Mouse (Mus musculus): ENCODE measurements around the gene Mns1. TPM values are rescaled to one million over a fixed set of nuclear protein-coding genes. Genes with fewer than 3 reads are reported as not detected.

The Mns1 gene
- polyA plus RNA-seq, 1 experiment: 92.1 TPM

- H3K4me1 ChIP-seq (ENCODE audit: control insufficient read depth, insufficient read depth, low read length): peaks cover 4% of the 10 kb centered on the region
- peaks cover 4% of the 10 kb centered on the region for H3K36me3 ChIP-seq (ENCODE audit: control insufficient read depth, insufficient read depth, low read length)
- H3K4me3 ChIP-seq (ENCODE audit: control insufficient read depth, low read depth, low read length): no peak overlapping the region
- no peak overlapping the region for H3K27ac ChIP-seq (ENCODE audit: control insufficient read depth, insufficient read depth, low read depth, low read length)
- TF ChIP-seq POLR2A (IDR thresholded peaks at IDR 0.05; ENCODE audit: control insufficient read depth, low read depth, low read length): no peak
- TF ChIP-seq CTCF (IDR thresholded peaks at IDR 0.05; ENCODE audit: control insufficient read depth, insufficient read depth, insufficient replicate concordance, low read depth, low read length): no peak
- H3K27me3 ChIP-seq (ENCODE audit: control insufficient read depth, insufficient read depth, low read length): no peaks in the 10 kb centered on the region
Measured at GRCm38 (mm10) chr9:72489131-72489530, 51.3 kb downstream of the Mns1 start.

- peak overlapping the region; percentile 69 for H3K27ac ChIP-seq (ENCODE audit: control insufficient read depth, insufficient read depth, low read depth, low read length)
- TF ChIP-seq POLR2A (IDR thresholded peaks at IDR 0.05; ENCODE audit: control insufficient read depth, low read depth, low read length) (peak; percentile 94), CTCF (IDR thresholded peaks at IDR 0.05; ENCODE audit: control insufficient read depth, insufficient read depth, insufficient replicate concordance, low read depth, low read length) (no peak)
- peak overlapping the region; percentile 99 for H3K4me3 ChIP-seq (ENCODE audit: control insufficient read depth, low read depth, low read length)
- H3K4me1 ChIP-seq (ENCODE audit: control insufficient read depth, insufficient read depth, low read length): peaks cover 4% of the 10 kb centered on the region
- no peaks in the 10 kb centered on the region for H3K27me3 ChIP-seq (ENCODE audit: control insufficient read depth, insufficient read depth, low read length)
- H3K36me3 ChIP-seq (ENCODE audit: control insufficient read depth, insufficient read depth, low read length): peaks cover 4% of the 10 kb centered on the region
Measured at GRCm38 (mm10) chr9:72491559-72492193, 53.9 kb downstream of the Mns1 start.

- H3K4me3 ChIP-seq (ENCODE audit: control insufficient read depth, low read depth, low read length): peak within 1 kb of the TSS; percentile 99
- peaks cover 1% of the 10 kb centered on the region; the same call in 1 of the 2 replicates for H3K36me3 ChIP-seq (ENCODE audit: control insufficient read depth, insufficient read depth, low read length)
- TF ChIP-seq POLR2A (IDR thresholded peaks at IDR 0.05; ENCODE audit: control insufficient read depth, low read depth, low read length) (no peak), CTCF (IDR thresholded peaks at IDR 0.05; ENCODE audit: control insufficient read depth, insufficient read depth, insufficient replicate concordance, low read depth, low read length) (no peak)
- peak within 1 kb of the TSS; percentile 69 for H3K27ac ChIP-seq (ENCODE audit: control insufficient read depth, insufficient read depth, low read depth, low read length)
- no peaks in the 10 kb centered on the region for H3K27me3 ChIP-seq (ENCODE audit: control insufficient read depth, insufficient read depth, low read length)
- H3K4me1 ChIP-seq (ENCODE audit: control insufficient read depth, insufficient read depth, low read length): no peaks in the 10 kb centered on the region; the same call in none of the 2 replicates
Measured at GRCm38 (mm10) chr9:72492194-72492565, 54.4 kb downstream of the Mns1 start, which contains the start of gene Tex9. Gene Tex9, minus strand, starts transcription at chr9:72492212.

- Histone ChIP-seq H3K27ac (ENCODE audit: control insufficient read depth, insufficient read depth, low read depth, low read length) (no peak overlapping the region), H3K36me3 (ENCODE audit: control insufficient read depth, insufficient read depth, low read length) (peaks cover 1% of the 10 kb centered on the region; the same call in 1 of the 2 replicates), H3K4me3 (ENCODE audit: control insufficient read depth, low read depth, low read length) (no peak overlapping the region), H3K27me3 (ENCODE audit: control insufficient read depth, insufficient read depth, low read length) (no peaks in the 10 kb centered on the region), H3K4me1 (ENCODE audit: control insufficient read depth, insufficient read depth, low read length) (no peaks in the 10 kb centered on the region; the same call in none of the 2 replicates)
- TF ChIP-seq POLR2A (IDR thresholded peaks at IDR 0.05; ENCODE audit: control insufficient read depth, low read depth, low read length) (no peak), CTCF (IDR thresholded peaks at IDR 0.05; ENCODE audit: control insufficient read depth, insufficient read depth, insufficient replicate concordance, low read depth, low read length) (no peak)
Measured at GRCm38 (mm10) chr9:72493465-72493864, 55.7 kb downstream of the Mns1 start.

- peaks cover 1% of the 10 kb centered on the region; the same call in 1 of the 2 replicates for H3K36me3 ChIP-seq (ENCODE audit: control insufficient read depth, insufficient read depth, low read length)
- TF ChIP-seq CTCF (IDR thresholded peaks at IDR 0.05; ENCODE audit: control insufficient read depth, insufficient read depth, insufficient replicate concordance, low read depth, low read length) (no peak), POLR2A (IDR thresholded peaks at IDR 0.05; ENCODE audit: control insufficient read depth, low read depth, low read length) (no peak)
- no peak overlapping the region for H3K27ac ChIP-seq (ENCODE audit: control insufficient read depth, insufficient read depth, low read depth, low read length)
- H3K4me3 ChIP-seq (ENCODE audit: control insufficient read depth, low read depth, low read length): no peak overlapping the region
- no peaks in the 10 kb centered on the region for H3K27me3 ChIP-seq (ENCODE audit: control insufficient read depth, insufficient read depth, low read length)
- H3K4me1 ChIP-seq (ENCODE audit: control insufficient read depth, insufficient read depth, low read length): no peaks in the 10 kb centered on the region; the same call in none of the 2 replicates
Measured at GRCm38 (mm10) chr9:72493984-72494685, 56.3 kb downstream of the Mns1 start.

GRCm38 (mm10) chr9:72496691-72497090 is 58.9 kb downstream of the Mns1 start:
- TF ChIP-seq CTCF (IDR thresholded peaks at IDR 0.05; ENCODE audit: control insufficient read depth, insufficient read depth, insufficient replicate concordance, low read depth, low read length) (no peak), POLR2A (IDR thresholded peaks at IDR 0.05; ENCODE audit: control insufficient read depth, low read depth, low read length) (no peak)
- Histone ChIP-seq H3K27me3 (ENCODE audit: control insufficient read depth, insufficient read depth, low read length) (no peaks in the 10 kb centered on the region), H3K4me3 (ENCODE audit: control insufficient read depth, low read depth, low read length) (no peak overlapping the region), H3K36me3 (ENCODE audit: control insufficient read depth, insufficient read depth, low read length) (no peaks in the 10 kb centered on the region), H3K27ac (ENCODE audit: control insufficient read depth, insufficient read depth, low read depth, low read length) (no peak overlapping the region), H3K4me1 (ENCODE audit: control insufficient read depth, insufficient read depth, low read length) (no peaks in the 10 kb centered on the region; the same call in 1 of the 2 replicates)

- H3K4me1 ChIP-seq (ENCODE audit: control insufficient read depth, insufficient read depth, low read length): no peaks in the 10 kb centered on the region; the same call in 1 of the 2 replicates
- no peaks in the 10 kb centered on the region for H3K36me3 ChIP-seq (ENCODE audit: control insufficient read depth, insufficient read depth, low read length)
- no peaks in the 10 kb centered on the region for H3K27me3 ChIP-seq (ENCODE audit: control insufficient read depth, insufficient read depth, low read length)
- no peak overlapping the region for H3K27ac ChIP-seq (ENCODE audit: control insufficient read depth, insufficient read depth, low read depth, low read length)
- no peak for TF ChIP-seq CTCF (IDR thresholded peaks at IDR 0.05; ENCODE audit: control insufficient read depth, insufficient read depth, insufficient replicate concordance, low read depth, low read length)
- no peak for TF ChIP-seq POLR2A (IDR thresholded peaks at IDR 0.05; ENCODE audit: control insufficient read depth, low read depth, low read length)
- H3K4me3 ChIP-seq (ENCODE audit: control insufficient read depth, low read depth, low read length): no peak overlapping the region
Measured at GRCm38 (mm10) chr9:72497171-72497570, 59.4 kb downstream of the Mns1 start.

Other genes starting within 250 kb of the Mns1 start
- gene Zfp280d, start 163.2 kb upstream of the Mns1 start, polyA plus RNA-seq (2012; rRNA removed): 12.9 and 14.4 TPM in 2 replicates
- 29.3 and 38.0 TPM in 2 replicates for gene Tex9, start 54.2 kb downstream of the Mns1 start, polyA plus RNA-seq (2012; rRNA removed)
- 5.6 and 6.4 TPM in 2 replicates for gene Rfx7, start 94.2 kb downstream of the Mns1 start, polyA plus RNA-seq (2012; rRNA removed)
- 23.1 and 26.9 TPM in 2 replicates for gene Nedd4, start 224.3 kb downstream of the Mns1 start, polyA plus RNA-seq (2012; rRNA removed)

All from testis, adult 2 months (tissue).